Mouse (Mus musculus): Measurements from ENCODE around the gene Rhox4g.
"Not testable (repeated sequence)": the region's sequence is repeated elsewhere in the genome, so short reads cannot be mapped to it uniquely, and the experiment has no call there.

DNA sequence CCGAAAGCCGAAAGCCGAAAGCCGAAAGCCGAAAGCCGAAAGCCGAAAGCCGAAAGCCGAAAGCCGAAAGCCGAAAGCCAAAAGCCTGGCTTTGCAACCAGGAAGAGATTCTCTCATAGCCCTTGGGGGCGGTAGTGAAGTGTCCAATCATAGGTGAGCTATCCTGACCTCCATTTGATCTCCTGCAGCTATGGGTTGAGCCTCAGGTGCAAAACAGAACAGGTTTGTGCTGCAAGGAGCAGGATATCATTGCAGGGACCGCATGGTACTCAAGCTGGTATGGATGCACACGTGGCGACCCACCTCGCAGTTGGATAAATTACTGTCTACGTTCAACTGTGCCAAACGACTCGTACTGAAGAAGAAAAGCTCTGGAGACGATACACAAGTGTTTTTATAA is at the start of gene Rhox4g:
- TF ChIP-seq POLR2A (IDR thresholded peaks at IDR 0.05; ENCODE audit: borderline replicate concordance, extremely low read depth, insufficient read depth, insufficient read length, poor library complexity, severe bottlenecking); CTCF (IDR thresholded peaks at IDR 0.05; ENCODE audit: borderline replicate concordance, extremely low read depth, insufficient read depth, insufficient read length): not testable (repeated sequence)

Measured in brain, embryonic 14.5 days (tissue).